Mouse (Mus musculus): ENCODE measurements around the gene Rere.
A peak's percentile ranks its signal among the peaks of the same experiment; 100 is the strongest.
"Not testable (repeated sequence)": the region's sequence is repeated elsewhere in the genome, so short reads cannot be mapped to it uniquely, and the experiment has no call there.

The Rere gene

GRCm38 (mm10) chr4:150254416-150254815 is 27.0 kb upstream of the Rere start:
- DNase-seq (ENCODE audit: low read depth, low spot score) = no peak

DNA sequence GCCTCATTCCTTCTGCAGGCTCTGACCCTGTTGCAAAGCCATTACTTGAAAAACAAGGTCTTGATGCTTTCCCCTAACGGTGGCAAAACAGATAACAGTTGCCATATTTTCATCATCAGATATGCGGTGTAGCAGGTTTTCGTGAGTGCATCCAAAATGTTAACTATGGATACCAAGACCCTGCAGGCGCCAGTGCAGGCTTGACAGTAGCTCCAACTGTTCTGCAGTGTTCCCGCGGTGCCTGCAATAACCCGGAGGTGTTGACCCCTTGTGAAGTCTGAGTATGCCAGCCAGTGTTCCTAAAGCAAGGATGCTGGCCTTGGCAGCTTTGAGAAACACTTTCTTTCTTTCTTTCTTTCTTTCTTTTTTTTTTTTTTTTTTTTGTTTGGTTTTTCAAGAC is 26.3 kb upstream of the Rere start:
- DNase-seq (ENCODE audit: low read depth, low spot score) = no peak

DNA sequence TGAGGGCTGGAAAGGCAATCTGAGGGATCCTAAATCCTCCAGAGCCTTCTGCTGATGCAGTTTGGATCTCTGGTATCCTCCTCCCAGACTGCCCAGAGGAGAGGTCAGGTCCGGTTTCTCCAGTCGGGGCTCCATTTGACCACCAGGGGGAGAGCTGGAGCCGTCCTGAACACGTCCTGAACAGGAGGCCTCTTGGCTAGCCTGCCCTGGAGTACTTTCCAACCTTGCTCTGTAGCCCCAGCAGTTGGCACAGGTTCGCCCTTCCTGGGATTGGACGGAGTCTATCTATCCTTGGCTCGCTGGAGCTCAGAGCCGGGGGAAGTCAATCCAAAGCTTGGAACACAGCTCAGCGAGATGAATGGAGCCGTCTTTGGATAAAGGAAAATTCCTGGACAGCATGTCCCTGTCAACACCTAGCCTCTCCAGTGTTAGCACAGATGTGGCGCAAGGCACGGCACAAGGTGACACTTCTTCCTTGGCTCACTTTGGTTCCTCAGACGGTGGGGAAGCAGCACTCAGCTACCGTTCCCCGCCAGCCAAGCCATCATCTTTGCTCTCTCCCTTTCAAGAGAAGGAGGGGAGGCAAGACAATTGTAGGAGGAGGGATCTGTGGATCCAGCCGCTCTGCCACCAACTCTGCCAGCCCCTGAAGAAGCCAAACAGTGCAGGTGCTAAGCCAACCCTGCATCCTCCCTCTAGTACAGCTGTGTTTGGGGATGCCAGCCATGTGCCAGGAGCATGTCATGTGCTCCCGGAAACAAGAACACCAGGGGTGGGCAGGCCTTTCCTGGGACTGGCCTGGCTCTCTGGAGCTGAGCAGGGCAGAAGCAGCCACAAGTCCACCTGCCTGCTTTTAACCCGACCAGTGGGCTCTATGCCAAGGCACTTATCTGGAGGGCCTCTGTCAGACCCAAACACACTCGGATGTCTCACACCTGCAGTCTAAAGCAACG is 23.9 kb upstream of the Rere start:
- DNase-seq (ENCODE audit: low read depth, low spot score) = peak; percentile 70

- no peak for DNase-seq (ENCODE audit: low read depth, low spot score)
These were observed 23.1 kb upstream of the Rere start for GRCm38 (mm10) chr4:150258388-150258787.

DNA sequence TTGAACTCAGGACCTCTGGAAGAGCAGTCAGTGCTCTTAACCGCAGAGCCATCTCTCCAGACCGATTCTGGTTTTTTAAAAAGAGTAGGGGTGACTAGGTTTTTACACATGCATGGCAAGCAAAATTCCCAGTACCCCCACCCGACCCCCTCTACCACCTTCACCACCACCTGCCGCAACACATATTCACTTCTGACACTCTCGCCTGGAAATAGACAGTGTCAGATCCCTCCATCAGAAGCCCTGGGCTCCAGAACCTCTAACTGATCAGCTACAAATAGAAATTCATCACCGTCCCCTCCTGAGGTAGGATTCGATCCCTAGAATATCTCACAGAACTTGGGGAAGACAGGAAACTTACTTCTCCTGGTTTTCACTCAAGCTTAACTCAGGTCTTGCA is 21.9 kb upstream of the Rere start:
- no peak for DNase-seq (ENCODE audit: low read depth, low spot score)

- DNase-seq (ENCODE audit: low read depth, low spot score) = no peak
These were observed 21.3 kb upstream of the Rere start for GRCm38 (mm10) chr4:150260111-150260510.

- no peak for DNase-seq (ENCODE audit: low read depth, low spot score)
These were observed 20.7 kb upstream of the Rere start for GRCm38 (mm10) chr4:150260745-150261144.

- DNase-seq (ENCODE audit: low read depth, low spot score) = no peak
These were observed 19.1 kb upstream of the Rere start for GRCm38 (mm10) chr4:150262301-150262700.

GRCm38 (mm10) chr4:150264903-150265302 is 16.5 kb upstream of the Rere start:
- DNase-seq (ENCODE audit: low read depth, low spot score) = no peak

- DNase-seq (ENCODE audit: low read depth, low spot score) = no peak
These were observed 16.0 kb upstream of the Rere start for GRCm38 (mm10) chr4:150265471-150265870.

DNA sequence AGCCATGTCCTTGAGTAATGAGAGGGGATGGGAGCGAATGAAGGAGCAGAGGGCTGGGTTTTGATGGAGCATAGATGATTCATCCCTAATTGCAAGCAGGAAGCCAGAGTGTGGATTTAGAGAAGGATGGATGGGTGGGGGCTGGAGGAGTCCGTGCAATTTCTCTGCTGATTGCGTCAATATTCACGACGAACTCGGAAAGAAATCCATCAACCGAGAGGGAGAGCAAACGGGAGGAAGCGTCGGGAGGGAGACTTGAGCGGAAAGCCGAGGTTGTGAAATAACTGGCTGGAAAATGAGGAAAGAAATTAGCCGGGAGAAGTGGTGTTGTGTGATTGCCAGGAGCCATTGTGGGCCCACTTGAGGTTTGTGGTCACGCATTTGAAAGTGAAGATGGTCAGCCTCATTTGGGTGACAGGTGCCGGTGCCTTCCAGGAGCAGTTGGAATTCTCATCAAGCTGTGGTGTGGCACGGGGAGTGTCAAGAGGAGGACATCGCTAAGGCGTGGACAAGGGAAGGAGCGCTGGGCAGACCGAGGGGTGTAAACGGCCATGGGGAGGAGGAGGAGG is 14.7 kb upstream of the Rere start:
- DNase-seq (ENCODE audit: low read depth, low spot score) = no peak

DNA sequence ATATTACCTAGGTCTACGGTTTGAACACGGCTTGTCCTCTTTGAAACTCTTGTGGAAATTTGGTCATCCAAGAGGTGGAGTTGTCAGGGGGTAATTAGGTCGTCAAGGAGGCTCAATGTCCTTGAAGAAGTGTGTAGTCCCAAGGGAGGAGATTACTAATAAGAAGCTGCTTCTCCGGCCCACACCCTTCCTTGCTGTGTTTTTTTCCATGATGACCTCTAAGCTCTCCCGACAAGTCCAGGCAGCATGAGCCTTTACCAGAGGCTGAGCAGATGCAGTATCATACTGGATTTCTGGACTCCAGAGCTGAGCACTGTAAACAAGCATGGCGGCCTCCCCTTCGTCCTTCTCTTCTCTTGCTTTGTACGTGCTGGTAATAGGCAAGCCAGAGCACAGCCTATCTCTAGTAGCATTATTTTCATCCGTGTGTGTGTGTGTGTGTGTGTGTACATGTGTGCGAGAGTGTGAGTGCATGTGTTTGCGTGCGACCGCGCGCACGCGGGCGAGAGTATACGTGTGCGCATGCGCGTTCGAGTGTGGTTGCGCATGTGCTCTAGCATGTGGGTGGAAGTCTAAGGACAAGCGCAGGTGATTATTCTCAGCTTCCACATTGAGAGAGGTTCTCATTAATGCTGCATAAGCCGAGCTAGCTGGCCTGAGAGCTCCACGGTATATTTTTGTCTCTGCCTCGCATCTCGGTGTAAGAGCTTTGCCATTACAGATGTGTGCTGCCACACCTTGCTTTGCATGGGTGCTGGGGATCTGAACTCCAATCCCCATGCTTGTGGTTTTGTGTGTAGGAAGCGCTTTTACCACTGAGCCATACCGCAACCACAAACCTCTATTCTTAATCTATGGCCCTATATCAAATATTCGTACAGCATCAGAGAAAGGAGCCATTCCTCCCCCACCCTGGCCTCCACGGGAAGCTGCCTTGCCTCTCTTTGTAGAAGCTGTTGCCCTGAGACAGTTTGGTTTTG is 12.5 kb upstream of the Rere start:
- no peak for DNase-seq (ENCODE audit: low read depth, low spot score)

DNA sequence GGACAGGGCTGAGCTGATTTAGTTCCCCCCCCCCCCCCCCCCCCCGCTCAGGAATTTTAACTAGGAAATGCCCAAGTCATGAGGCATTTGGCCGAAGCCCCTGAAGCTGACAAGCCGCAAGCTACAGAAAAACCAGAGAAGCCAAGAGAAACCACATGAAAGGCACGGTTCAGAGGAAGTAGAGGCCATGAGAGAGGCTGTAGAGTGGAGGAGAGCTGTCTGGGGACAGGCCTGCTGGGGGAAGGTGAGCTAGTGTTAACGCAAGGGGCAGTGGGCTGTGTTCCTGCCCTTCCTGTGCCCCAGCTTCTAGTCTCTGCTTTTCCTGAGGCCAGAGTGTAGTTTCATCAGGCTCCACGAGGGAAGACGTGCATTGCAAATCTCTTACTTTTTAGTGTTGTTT is 11.8 kb upstream of the Rere start:
- no peak for DNase-seq (ENCODE audit: low read depth, low spot score)

DNA sequence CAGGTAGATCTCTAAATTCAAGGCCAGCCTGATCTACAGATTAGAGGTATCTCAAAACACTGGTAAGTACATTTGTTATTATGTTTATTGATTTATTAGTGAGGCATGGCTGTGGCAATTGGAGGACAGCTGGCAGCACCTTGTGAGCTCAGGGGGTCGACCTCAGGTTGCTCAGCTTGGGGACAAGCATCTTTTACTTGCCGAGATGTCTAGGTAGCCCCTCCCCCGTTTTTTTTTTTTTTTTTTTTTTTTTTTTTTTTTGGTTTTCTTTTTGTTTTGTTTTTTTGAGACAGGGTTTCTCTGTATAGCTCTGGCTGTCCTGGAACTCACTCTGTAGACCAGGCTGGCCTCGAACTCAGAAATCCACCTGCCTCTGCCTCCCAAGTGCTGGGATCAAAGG is 10.7 kb upstream of the Rere start:
- DNase-seq (ENCODE audit: low read depth, low spot score) = not testable (repeated sequence)

DNA sequence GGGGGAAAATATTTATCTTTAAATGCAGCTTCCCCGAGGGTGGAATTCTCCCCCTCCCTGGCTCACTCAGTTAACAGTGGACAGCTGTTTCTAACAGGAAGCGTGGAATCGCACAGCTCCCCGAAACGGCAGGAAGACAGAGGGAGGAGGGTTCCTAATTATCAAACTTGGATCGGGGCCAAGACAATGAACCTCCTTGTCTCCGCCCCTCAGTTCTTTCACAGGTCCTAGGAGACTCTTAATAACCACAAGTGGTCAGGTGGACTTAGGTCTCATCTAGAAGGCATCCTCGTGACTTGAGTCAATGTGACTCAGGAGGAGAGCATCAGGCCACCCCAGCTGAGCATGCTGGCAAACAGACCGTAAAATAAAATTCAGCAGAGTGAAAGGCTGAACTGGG is 8.7 kb upstream of the Rere start:
- no peak for DNase-seq (ENCODE audit: low read depth, low spot score)

DNA sequence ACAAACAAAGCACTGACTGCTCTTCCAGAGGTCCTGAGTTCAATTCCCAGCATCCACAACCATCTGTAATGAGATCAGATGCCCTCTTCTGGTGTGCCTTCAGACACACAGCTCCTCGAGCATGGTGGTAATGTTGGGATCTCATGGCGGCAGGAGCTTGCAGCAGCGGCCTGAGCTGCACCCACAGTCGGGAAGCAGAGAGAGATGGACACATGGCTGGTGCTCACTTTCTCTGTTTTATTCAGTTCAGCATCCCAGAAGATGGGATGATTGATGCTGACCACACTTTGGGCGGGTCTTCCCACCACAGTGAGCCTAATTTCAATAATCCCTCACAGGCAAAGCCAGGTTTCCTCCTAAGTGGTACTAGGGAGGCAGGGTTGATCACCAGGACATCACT is 5.9 kb upstream of the Rere start:
- no peak for DNase-seq (ENCODE audit: low read depth, low spot score)

DNA sequence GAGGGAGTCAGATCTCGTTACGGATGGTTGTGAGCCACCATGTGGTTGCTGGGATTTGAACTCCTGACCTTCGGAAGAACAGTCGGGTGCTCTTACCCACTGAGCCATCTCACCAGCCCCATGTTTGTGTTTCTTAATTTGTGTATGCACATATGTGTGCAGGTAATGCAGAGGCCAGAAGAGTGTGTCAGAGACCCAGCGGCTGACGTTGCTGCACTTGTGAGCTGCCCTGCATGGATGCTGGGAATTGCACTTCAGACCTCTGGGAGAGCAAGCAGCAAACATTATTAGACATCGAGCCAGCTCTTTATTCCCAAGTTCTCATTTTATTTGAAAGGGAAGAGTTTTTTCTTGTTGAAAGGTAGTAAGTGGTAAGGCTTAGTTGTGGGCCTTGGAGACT is 2.1 kb upstream of the Rere start:
- DNase-seq (ENCODE audit: low read depth, low spot score) = not testable (repeated sequence)

GRCm38 (mm10) chr4:150280002-150280401 is 1.4 kb upstream of the Rere start:
- DNase-seq (ENCODE audit: low read depth, low spot score) = no peak

GRCm38 (mm10) chr4:150280459-150280858 is 987 bp upstream of the Rere start:
- DNase-seq (ENCODE audit: low read depth, low spot score) = no peak

GRCm38 (mm10) chr4:150281891-150282630 is 615 bp downstream of the Rere start:
- no peak for DNase-seq (ENCODE audit: low read depth, low spot score)

GRCm38 (mm10) chr4:150282631-150283334 is 1.3 kb downstream of the Rere start:
- no peak for DNase-seq (ENCODE audit: low read depth, low spot score)

Measured in retina, postnatal 7 days (tissue).